Mouse (Mus musculus): Measurements from ENCODE around the gene 4930467E23Rik.
"Not testable (repeated sequence)": the region's sequence is repeated elsewhere in the genome, so short reads cannot be mapped to it uniquely, and the experiment has no call there.

4930467E23Rik gene

GRCm38 (mm10) chr8:19729276-19729675 lies at the start of gene 4930467E23Rik:
TSS of gene 4930467E23Rik (plus strand) at chr8:19729576.
- in situ Hi-C loops (cut with MboI, MseI): loop anchor here in 1 of 2 experiments (10.0 kb wide), 1 partner anchor 1116 kb away; no protein-coding TSS in a partner anchor

- in situ Hi-C loops (cut with MboI, MseI): loop anchor here (5.0 kb wide), 3 partner anchors 455 to 730 kb away; no protein-coding TSS in a partner anchor
Measured at GRCm38 (mm10) chr8:19682311-19682710, 47.1 kb upstream of the 4930467E23Rik start.

GRCm38 (mm10) chr8:19685476-19685875 lies 43.9 kb upstream of the 4930467E23Rik start:
- in situ Hi-C loops (cut with MboI, MseI): loop anchor here in 1 of 2 experiments (5.0 kb wide), 2 partner anchors 457 to 887 kb away; no protein-coding TSS in a partner anchor

GRCm38 (mm10) chr8:19688802-19689525 lies 40.4 kb upstream of the 4930467E23Rik start:
- in situ Hi-C loops (cut with MboI, MseI): loop anchor here in 1 of 2 experiments (5.0 kb wide), 2 partner anchors 453 to 883 kb away; no protein-coding TSS in a partner anchor

- in situ Hi-C loops (cut with MboI, MseI): loop anchor here in 1 of 2 experiments (5.0 kb wide), 2 partner anchors 453 to 883 kb away; no protein-coding TSS in a partner anchor
Measured at GRCm38 (mm10) chr8:19689745-19690144, 39.6 kb upstream of the 4930467E23Rik start.

GRCm38 (mm10) chr8:19691421-19691820 lies 38.0 kb upstream of the 4930467E23Rik start:
- in situ Hi-C loops (cut with MboI, MseI): not testable (repeated sequence)

- in situ Hi-C loops (cut with MboI, MseI): loop anchor here in 1 of 2 experiments (5.0 kb wide), 1 partner anchor 310 kb away; no protein-coding TSS in a partner anchor
Measured at GRCm38 (mm10) chr8:19697497-19698077, 31.8 kb upstream of the 4930467E23Rik start.

- in situ Hi-C loops (cut with MboI, MseI): loop anchor here in 1 of 2 experiments (5.0 kb wide), 1 partner anchor 309 kb away; no protein-coding TSS in a partner anchor
Measured at GRCm38 (mm10) chr8:19698123-19698522, 31.3 kb upstream of the 4930467E23Rik start.

GRCm38 (mm10) chr8:19698722-19699121 lies 30.7 kb upstream of the 4930467E23Rik start:
- in situ Hi-C loops (cut with MboI, MseI): loop anchor here in 1 of 2 experiments (5.0 kb wide), 1 partner anchor 309 kb away; no protein-coding TSS in a partner anchor

GRCm38 (mm10) chr8:19701326-19701725 lies 28.1 kb upstream of the 4930467E23Rik start:
- in situ Hi-C loops (cut with MboI, MseI): loop anchor here (5.0 to 10.0 kb wide), 8 partner anchors 83 to 1143 kb away; no protein-coding TSS in a partner anchor

- in situ Hi-C loops (cut with MboI, MseI): loop anchor here (5.0 to 10.0 kb wide), 8 partner anchors 83 to 1143 kb away; no protein-coding TSS in a partner anchor
Measured at GRCm38 (mm10) chr8:19702276-19702675, 27.1 kb upstream of the 4930467E23Rik start.

GRCm38 (mm10) chr8:19702972-19703709 lies 26.2 kb upstream of the 4930467E23Rik start:
- in situ Hi-C loops (cut with MboI, MseI): loop anchor here (5.0 to 10.0 kb wide), 8 partner anchors 82 to 1142 kb away; no protein-coding TSS in a partner anchor

- in situ Hi-C loops (cut with MboI, MseI): loop anchor here (5.0 to 10.0 kb wide), 8 partner anchors 81 to 1141 kb away; no protein-coding TSS in a partner anchor
Measured at GRCm38 (mm10) chr8:19703906-19704305, 25.5 kb upstream of the 4930467E23Rik start.

GRCm38 (mm10) chr8:19704441-19705215 lies 24.7 kb upstream of the 4930467E23Rik start:
- in situ Hi-C loops (cut with MboI, MseI): loop anchor here (5.0 to 10.0 kb wide), 9 partner anchors 80 to 1140 kb away; no protein-coding TSS in a partner anchor

GRCm38 (mm10) chr8:19705216-19705600 lies 24.2 kb upstream of the 4930467E23Rik start:
- in situ Hi-C loops (cut with MboI, MseI): loop anchor here (5.0 to 10.0 kb wide), 5 partner anchors 80 to 1140 kb away; no protein-coding TSS in a partner anchor

- in situ Hi-C loops (cut with MboI, MseI): loop anchor here (5.0 to 10.0 kb wide), 5 partner anchors 79 to 1139 kb away; no protein-coding TSS in a partner anchor
Measured at GRCm38 (mm10) chr8:19706101-19706725, 23.2 kb upstream of the 4930467E23Rik start.

GRCm38 (mm10) chr8:19706918-19707760 lies 22.2 kb upstream of the 4930467E23Rik start:
- in situ Hi-C loops (cut with MboI, MseI): loop anchor here (5.0 to 10.0 kb wide), 5 partner anchors 78 to 1138 kb away; no protein-coding TSS in a partner anchor

- in situ Hi-C loops (cut with MboI, MseI): loop anchor here (5.0 to 10.0 kb wide), 5 partner anchors 77 to 1137 kb away; no protein-coding TSS in a partner anchor
Measured at GRCm38 (mm10) chr8:19707761-19708443, 21.5 kb upstream of the 4930467E23Rik start.
